Mouse (Mus musculus) liver, adult (tissue): ENCODE data around the gene Afg1l.

ENCODE experiments used
- GATA4 ChIP-seq: IDR thresholded peaks from 2 replicates; pipeline ENCODE4 v1.6.1; 2014; ENCODE audit warnings: mild to moderate bottlenecking, low read length; ENCODE audit not compliant: insufficient replicate concordance

The Afg1l gene

DNA sequence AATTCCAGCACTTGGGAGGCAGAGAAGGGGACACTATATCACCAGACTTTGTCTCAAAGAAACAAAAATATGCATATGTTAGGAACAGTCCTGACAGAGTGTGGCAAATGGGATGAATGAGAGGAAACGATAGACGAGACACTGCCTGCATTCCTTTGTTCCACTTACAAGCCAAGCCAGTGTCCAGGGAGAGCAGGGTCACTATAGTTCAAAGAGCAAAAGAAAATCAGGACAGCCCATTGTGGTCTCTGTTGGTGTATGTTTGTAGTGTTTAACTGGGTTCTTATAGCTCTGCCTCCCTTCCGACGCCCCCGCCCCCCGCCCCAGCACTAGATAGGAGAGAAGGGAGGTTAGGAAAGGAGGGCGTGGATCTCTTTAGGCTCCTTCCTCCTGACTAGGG lies 30.0 kb downstream of the Afg1l start:
- no peak for TF ChIP-seq GATA4

- TF ChIP-seq GATA4 = no peak
These were observed 32.2 kb downstream of the Afg1l start for GRCm38 (mm10) chr10:42446145-42446544.

- TF ChIP-seq GATA4 = no peak
These were observed 41.2 kb downstream of the Afg1l start for GRCm38 (mm10) chr10:42436842-42437805.

DNA sequence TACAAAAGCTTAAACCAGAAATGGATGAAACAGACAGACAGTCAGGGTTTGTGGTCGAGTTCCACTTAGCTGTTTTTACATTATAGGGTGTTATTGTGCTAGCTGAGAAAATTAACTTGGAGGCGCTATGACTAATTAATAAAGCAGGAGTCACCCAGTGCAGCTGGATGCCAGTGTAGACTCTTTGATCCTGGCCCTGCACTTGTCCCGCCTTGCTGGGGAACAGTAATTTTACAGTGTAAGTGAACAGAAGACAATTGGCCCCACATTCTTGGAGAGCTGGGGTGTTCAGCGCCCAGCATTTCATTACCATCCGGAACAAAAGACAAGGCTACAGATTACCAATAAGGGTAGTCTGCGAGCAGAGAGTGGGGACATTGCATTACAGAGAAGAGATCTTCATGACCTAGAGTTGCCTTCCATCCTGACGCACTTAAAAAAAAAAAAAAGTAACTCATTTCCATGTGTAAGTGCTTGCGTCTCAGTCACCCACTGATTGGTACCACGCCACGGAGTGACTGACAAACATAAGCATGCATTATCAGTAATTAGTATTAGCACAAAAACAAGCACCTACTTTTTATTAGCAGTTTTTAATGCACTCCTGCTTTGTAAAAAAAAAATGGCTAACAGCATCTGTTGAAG lies 60.7 kb downstream of the Afg1l start:
- TF ChIP-seq GATA4 = no peak

DNA sequence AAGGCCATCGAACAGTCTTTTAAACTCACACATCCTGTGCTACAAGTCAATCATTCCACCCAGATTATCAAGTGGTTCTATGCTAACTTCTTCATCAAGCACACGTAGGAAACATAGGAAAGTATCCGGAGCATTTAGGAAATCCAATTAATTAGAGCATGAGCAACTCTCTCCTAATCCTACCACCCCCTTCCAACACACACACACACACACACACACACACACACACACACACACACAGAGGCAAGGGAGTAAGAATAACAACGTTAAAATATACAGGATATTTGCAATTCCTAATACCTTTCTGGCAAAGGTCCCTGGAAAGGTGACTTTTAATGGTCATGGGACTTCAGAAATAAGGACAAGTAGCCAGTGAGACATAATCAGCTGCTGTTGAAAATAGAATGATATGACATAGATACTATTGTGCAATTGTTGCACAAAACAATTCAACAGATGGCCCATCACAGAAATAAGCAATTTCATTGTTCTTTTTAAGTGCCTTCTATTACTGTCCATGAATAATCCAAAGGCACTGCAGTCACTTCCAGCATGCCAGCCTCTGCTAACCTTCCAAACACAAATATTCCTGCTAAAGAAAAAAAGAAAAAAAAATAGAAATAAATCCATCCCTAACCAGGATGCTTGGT lies 62.4 kb downstream of the Afg1l start:
- no peak for TF ChIP-seq GATA4

- no peak for TF ChIP-seq GATA4
These were observed 67.4 kb downstream of the Afg1l start for GRCm38 (mm10) chr10:42410748-42411537.

GRCm38 (mm10) chr10:42390436-42390835 lies 87.9 kb downstream of the Afg1l start:
- TF ChIP-seq GATA4 = no peak

GRCm38 (mm10) chr10:42388181-42388580 lies 90.2 kb downstream of the Afg1l start:
- no peak for TF ChIP-seq GATA4

DNA sequence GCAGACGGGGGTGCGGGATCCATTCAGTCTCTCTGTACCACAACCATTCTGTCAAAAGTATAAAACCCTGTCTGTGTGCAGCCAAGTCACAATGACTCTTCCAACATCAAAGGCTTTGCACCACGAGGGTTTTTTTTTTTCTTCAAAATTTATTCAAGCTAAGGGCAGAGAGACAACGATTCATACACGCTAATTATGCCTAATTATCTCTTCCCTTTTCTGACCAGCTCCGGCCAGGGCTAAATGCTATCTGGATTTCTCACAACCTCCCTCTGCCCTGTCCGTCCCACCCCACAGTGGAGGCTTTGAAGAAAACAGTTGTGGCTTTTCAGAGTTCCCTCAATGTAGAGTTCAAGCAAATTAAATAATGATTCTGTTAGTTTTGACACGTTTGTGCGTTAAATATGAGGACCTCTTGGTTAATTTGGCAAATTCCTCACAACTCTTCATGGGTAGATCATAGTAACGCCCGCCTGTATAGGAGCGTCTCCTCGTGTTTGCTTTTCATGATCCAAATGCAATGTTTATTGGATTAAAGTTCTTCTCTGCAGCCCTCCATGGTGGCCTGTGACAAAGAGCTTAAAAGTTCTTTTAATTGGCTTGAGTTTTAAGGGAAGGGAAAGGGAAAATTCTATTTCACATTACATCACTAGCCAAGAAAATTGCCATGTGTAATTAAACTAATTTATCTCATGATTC lies 93.3 kb downstream of the Afg1l start:
- no peak for TF ChIP-seq GATA4

DNA sequence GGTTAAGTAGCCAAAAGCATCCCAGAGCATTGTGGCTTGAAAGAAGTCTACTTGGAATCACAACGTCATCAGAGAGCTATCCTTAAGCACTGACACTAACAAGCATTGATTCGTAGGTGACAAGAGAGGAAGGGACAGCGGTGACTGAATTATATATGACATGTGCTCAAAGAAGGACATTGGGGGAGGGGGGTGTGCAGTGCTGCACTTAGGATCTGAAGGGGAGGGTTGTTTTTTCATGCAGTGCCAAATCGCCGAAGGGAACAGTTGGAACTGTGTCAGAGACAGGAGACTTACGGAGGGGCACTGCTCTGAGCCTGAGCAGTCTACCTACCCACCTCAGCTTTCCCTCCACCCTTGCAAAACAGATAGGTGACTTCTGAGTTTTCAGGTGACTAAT lies 94.7 kb downstream of the Afg1l start:
- TF ChIP-seq GATA4 = no peak

- no peak for TF ChIP-seq GATA4
These were observed 114.1 kb downstream of the Afg1l start for GRCm38 (mm10) chr10:42364216-42364615.

DNA sequence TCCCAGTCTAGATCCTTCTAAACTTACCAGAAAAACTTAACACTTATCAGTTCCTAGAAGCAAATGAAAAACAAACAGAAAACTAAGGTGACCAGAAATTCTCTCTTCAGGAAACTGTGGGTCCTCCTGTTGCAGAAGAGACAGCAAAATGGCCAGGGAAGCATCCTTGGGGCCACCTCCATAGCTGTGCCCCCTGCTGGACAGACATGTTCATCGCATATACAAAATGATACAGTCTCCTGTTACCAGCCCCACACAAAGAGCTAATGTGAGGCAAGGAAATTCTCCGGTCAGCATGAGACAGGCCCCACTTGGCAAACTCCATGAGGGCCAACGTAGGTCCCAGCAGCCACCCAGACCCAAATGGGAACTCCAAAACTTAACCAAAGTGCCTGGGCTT lies 122.4 kb downstream of the Afg1l start:
- TF ChIP-seq GATA4 = no peak

GRCm38 (mm10) chr10:42347986-42348385 lies 130.4 kb downstream of the Afg1l start:
- no peak for TF ChIP-seq GATA4

GRCm38 (mm10) chr10:42347127-42347526 lies 131.2 kb downstream of the Afg1l start:
- TF ChIP-seq GATA4 = no peak
